Mouse (Mus musculus): Measurements from ENCODE around the gene Gpr27.

Gene Gpr27

DNA sequence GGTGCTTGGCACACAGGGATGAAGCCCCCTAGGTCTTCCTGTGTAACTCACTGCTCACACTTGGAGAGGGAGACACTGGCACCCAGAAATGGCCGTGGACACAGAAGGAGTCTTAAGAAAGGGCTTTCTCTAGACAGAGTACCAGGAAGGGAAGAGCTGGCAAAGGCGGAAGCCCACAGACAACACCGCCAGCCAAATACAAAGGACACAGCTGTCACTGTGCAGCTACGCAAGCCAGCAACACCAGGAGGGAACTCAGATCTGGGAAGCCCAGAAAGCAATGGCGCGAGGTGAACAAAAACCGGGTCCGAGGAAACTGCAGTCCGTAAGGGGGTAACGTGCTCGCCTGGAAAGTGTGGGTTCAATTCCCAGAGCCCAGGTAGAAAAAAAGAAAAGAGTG lies 14.4 kb upstream of the Gpr27 start:
- no peak for DNase-seq

DNA sequence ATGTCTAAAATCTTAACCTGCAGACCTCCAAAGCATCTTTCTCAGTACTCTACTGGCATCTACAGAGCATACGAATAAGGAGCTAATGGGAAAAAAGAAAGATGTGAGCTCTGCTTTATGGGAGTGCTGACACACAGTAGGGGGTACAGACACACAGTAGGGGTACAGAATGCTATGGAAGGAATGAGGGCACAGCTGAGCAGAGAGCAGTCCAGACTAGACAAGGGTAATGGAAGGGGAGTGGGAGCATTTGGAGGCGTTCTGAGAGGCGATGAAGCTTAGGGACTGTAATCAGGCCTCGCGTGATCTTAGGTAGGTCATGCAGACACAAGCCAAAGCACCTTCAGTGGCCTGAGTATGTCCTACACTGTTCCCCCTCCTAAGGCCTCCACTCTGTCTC lies 8.5 kb upstream of the Gpr27 start:
- DNase-seq = no peak

DNA sequence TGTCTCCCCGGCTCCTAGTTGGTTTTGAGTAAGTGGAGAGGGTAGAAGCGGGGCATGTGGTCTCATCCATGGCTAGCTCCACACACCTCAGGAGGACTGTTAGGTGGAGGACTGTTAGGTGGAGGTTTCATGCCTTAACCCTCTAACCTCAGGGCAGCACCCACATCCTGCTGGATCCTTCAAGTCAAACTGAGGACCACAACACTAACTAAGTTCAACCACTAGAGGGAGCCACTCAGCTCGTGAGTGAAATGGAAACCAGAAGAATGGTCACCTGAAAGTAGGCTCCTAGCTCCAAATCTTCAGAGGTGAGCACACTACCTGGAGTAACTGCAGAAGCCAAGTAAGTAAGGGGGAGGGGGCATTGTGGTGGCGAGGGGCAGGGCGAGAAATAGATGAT lies 7.6 kb upstream of the Gpr27 start:
- DNase-seq = no peak

DNA sequence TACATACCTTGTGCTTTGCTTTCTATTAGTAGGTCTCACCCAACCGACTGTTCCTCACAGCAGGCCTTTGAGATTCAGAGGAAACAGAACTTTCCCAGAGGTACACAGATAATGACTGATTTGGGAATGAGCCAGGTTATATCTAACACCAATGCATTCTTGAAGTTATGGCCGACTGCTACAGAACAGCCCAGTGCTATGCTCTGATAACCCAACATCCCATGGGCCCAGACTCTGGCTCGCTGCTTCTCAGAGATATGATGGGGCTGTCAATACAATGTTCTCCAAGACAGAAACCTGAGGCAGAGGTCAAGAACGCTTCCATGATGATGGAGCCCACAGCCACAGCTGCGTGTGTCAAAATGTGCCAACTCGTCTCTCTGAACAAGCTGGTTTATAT lies 4.0 kb upstream of the Gpr27 start:
- no peak for DNase-seq

DNA sequence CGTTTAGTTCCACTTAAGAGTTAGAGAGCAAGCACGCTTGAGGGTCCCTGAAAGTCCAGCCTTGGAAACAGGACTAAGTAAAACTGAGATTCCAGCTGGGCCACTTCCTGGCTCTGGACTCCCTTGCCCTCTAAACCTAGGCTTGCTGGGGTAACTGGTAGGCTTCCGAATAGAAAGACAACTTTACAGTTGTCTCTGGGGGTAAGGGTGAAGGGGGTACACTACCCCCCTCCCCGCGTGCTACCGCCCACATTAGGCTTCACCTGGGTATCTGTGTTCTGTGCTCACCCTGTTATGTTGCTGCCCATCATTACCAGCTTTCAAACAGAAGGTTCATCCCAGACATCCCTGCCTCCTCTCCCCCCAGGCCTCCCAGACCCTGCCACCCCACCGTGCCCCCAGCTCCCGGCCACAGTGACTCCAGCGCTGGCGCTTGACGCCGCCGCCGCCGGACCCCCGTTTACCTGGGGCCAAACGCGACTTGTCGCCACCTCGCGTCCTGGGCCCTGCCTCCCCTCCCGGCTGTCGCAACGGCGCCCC lies 743 bp upstream of the Gpr27 start:
- no peak for DNase-seq

DNA sequence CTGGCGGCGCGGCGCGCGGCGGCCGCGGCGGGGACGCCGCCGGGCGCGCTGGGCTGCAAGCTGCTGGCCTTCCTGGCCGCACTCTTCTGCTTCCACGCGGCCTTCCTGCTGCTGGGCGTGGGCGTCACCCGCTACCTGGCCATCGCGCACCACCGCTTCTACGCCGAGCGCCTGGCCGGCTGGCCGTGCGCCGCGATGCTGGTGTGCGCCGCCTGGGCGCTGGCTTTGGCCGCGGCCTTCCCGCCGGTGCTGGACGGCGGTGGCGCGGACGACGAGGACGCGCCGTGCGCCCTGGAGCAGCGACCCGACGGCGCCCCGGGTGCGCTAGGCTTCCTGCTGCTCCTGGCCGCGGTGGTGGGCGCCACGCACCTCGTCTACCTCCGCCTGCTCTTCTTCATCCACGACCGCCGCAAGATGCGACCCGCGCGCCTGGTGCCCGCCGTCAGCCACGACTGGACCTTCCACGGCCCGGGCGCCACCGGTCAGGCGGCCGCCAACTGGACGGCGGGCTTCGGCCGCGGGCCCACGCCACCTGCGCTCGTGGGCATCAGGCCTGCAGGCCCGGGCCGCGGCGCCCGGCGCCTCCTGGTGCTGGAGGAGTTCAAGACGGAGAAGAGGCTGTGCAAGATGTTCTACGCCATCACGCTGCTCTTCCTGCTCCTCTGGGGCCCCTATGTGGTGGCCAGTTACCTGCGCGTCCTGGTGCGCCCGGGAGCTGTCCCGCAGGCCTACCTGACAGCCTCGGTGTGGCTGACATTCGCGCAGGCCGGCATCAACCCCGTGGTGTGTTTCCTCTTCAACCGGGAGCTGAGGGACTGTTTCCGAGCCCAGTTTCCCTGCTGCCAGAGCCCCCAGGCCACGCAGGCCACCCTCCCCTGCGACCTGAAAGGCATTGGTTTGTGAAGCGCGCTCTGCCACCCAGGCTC lies 700 bp downstream of the Gpr27 start:
- peak; percentile 51 for DNase-seq

DNA sequence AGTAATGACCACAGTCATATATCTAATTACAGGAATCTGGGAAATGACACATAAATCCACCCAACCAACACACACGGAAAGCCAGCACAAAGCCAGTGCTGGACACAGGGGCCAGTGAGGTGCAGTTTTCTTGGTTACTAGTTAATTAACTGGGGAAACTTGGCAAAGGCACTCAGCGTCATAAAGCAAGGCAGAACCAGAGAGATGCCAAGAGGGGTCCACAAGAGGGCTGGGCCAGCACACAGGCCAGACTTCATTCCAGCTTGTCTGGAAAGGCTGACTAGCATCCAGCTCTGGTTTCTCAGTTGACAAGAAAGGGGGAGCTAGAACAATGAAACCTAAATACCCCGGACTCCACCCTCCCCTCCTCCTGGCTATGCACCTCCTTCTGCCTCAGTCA lies 8.0 kb downstream of the Gpr27 start:
- no peak for DNase-seq

DNA sequence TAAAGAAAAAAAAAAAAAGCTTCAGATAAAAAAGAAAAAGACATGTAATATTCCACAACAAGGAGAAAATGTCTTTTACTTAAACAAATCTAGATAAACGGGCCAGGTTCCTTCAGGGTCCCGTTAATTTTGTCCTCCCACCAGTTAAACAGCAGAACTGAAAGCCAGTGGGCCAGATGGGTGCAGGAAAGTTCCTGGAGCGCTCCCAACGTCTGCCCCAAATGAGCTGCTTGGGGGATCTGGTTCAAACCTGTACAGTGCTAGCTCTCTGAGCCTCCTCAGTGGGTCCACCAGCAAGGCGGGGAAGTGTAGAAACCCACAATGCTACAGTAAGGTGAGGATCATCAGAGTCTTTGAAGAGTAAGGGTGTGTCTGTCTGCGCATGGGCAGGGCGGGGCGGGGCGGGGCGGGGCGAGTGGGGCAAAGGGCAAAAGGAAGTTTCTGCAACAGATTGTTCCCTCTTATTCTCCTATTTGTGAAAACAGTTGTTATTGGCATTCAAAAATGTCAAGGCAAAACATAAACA lies 19.2 kb downstream of the Gpr27 start:
- no peak for DNase-seq

DNA sequence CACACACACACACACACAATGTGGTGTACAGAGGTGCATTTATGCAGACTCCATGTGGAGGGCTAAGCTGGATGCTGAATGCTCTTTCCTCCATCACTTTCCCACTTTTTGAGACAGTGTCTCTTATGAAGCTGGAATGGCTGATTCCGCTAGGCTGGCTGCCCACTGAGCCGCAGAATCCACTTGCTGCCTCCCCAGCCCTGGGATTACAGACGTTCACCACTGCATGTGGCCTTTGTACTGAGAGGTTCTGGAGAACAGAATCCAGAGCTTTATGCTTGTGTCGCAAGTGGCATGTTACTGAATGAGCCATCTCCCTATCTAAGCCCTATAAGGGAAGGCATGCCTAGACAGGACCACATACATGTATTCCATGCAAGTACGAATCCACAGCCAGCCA lies 20.8 kb downstream of the Gpr27 start:
- no peak for DNase-seq

DNA sequence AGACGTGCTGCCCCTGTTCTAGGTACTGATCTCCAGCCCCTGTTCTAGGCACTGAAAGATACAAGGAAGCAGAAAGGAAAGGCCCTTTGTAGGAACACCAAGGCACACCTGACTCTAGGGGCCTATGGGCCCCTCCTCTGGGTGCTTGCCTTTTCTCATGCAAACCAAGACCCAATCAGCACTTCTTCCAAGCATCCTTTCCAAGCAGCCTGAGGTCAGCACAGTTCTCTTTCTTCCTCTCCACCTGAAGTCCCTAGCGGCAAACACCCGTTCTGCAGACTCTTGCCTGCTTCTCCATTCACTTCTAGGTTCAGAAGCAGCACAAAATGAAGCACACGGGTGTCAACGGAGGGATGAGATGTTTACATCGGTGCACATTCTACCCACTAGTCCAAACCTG lies 22.7 kb downstream of the Gpr27 start:
- no peak for DNase-seq

DNA sequence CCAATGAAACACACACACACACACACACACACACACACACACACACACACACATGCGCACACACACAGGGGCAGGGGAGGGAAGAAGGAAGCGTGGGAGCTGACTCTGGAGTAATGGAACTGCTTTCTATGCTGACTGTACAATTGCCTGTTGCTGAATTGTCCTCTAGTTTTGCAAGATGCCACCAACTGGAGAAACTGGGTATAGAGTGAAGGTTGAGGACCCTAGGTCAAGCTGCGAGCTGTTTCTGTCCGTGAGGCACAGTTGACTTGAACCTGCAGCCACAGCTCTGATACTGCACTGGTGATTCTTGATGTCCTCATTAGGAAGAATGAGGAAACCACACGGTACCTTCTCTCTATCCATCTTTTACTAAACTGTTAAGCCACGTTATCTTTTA lies 23.4 kb downstream of the Gpr27 start:
- no peak for DNase-seq

DNA sequence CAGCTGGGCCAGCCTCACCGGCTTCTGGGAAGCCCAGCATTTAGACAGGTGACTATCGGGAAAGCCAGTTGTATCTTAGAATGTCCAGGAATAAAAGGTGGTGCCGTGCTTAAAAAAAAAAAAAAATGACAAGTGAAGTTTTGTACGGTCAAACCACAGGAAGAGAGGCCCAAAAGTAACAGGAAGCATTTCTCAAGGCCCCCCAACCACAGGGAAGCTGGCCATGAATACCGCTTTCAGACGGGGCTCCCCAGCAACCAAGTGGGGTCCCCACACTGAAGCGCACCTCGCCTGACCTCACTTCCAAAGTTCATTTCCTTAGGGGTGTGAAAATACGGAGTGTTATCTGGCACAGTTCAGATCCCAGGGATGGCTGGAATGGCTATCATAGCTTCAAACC lies 28.6 kb downstream of the Gpr27 start:
- no peak for DNase-seq

DNA sequence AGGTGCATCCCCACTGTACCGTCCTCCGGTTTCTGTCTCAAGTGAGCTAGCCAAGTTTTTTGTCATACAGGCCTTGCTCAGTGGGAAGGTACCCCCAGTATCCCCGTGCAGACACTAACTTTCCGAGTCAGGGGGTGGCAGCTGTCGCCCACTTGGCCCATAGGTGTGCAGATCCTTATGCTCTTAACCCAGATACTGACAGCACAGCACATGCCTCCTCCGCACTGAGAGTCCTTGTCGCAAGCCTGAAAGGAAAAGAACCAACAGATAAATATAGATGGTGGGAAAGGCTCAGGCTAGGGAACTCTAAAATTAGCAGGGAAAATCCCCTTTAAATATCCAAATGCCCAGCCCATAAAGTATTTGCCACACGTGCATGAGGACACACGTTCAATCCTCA lies 29.9 kb downstream of the Gpr27 start:
- DNase-seq = no peak

DNA sequence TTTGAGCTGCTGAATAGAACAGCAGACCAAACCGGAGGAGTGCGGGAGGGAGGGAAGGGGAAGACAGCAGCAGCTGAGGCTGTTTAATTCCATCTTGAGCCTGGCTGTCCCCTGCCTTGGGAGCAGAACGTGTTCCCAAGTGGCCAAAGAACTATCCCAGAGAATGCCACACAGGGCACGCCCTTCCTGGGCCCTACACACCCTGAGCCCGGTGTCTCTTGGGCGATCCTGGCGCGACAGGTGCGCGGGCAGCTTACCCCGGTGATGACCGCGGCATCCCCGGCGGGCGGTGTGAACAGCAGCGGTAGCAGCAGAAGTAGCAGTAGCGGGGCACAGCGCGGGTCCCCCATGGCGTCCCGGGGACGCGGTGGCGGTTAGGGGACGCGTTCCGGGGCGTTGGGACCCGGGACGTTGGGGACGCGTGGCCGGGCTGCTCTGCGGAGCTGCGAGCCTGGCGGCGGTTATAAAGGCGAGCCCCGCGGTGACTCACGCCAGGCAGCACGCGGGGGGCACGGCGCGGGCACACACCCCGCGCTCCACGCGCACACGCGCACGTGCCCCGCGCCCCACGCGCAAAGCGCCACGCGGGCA lies 33.6 kb downstream of the Gpr27 start, which contains the start of gene Prok2:
Gene Prok2, minus strand, starts transcription at position 422 of the 591 bp plus-strand sequence.
- DNase-seq = no peak

DNA sequence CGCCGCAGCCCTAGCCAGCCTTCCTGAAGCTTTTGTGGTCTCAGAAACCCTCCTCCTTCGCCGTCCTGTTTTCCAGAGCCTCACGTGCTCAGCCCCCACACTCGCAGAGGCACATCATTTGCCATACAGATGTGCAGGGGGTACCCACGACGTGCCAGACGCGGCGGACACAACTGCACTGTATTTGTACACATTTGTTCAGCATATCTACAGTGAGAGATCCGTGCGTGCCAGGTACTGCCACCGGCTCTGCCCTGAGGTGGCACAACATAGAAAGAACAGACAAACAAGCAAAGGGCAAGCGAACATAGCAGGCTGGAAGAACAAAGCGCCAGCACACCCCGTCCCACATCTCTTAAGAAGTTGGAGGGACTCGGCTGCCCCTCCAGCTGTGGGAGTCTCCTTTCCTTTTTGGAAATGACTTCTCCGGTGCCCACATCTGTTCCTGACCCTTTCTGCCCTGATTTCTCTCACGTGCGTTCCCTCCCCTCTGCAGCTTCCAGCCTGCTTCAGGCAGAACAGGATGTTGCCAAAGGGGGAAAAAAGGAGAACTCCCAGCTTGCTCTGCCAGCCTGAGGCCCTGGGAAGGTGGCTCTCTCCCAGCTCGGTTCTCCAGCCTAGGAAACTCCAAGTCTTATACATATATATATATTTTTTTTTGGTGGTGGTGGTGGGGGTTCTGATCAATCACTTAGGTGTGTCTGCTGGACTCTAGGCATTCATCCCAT lies 34.3 kb downstream of the Gpr27 start:
- no peak for DNase-seq

DNA sequence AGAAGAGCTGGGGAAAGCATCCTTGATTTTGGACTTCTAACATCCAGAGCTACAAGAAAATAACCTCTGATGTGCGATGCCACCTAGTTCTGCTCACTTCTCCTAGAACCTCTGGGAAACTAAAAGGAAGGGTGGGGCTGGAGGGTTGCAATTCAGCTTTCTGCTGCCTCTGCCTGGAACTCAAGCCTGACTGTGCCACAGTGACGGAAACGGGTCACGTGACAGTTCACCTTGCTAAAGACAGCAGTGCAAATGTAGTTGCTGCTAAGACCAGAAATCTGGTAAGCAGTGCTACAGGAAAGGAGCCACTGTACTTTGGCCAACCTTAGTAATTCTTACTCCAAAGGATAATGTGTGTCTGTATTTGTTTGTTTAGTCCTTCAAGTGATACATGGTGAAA lies 37.4 kb downstream of the Gpr27 start:
- no peak for DNase-seq

DNA sequence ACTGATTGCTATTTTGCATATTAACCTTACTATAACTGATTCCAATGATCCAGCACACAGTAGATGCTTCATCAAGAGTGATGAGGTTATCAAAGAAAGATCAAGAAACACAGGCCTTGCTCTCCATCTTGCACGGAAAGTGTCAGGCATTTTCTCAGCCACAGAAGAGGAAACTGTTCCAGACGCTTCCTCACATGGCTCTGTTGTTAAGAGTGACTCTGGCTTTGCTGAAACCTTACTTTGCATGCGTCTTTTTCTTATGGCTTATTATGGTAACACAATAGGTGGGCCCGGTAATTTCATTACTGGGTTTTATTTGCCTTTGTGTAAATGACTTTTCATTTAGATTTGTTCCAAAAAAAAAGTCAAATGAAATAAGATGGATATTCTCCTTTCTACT lies 39.4 kb downstream of the Gpr27 start:
- DNase-seq = no peak

DNA sequence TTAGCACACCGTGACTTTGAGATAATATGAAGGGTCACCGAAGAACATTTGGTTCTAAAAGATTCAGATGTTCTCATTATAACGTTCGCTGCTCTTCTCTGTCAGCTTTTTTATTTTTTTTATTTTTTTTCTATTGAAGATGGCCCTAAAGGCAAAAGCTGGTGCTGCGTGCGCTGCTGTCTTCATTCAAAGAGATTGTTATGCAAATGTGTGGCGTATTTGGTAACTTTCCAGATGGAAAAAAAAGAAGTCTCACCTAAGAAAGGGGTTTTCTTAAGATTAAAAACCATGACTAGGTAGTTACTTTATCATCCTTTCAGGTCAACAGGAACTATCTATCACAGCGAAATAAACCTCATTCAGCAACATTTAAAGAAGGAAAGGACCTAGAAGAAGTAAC lies 40.2 kb downstream of the Gpr27 start:
- no peak for DNase-seq

DNA sequence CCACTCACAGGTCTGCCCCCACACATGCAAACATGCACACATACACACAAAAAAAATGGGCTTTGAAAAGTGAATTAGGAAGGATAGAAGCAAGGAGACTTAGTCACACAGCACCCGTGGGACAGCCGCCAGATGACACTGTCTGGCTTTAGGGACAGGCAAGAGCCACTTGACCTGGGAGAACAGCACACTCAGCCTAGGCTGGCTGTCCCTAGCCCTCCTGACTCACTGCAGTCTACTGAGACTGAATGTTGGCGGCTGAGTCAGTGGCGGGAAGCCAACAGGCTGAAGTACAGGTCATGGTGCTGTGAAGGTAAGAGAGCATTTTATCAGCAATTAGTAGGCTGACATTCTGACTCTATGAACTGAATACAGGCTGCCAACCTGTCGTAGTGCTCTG lies 42.2 kb downstream of the Gpr27 start:
- DNase-seq = no peak

DNA sequence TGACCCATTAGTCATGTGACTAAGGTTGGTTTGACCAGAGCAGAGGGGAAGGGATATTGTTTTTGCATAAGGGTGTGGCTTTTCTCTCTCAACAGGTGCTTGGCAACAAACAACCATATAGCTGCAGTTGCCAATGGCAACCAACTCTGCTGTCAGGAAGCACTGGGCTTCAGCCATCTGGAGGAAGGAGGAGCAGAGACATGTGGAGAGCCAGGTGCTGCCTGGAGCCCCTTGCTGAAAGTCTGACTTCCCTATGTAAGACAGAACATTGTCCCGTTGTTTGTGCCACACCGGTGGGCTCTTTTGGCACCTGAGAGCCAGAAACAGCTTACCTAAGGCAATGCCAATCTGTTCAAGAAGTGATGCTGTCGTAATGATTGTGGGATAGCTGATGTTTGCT lies 50.4 kb downstream of the Gpr27 start:
- DNase-seq = no peak

All from right cerebral cortex, adult 18-20 months (tissue).